ENCODE assay signal across 15 mouse cellular contexts in the genomic region with DNA sequence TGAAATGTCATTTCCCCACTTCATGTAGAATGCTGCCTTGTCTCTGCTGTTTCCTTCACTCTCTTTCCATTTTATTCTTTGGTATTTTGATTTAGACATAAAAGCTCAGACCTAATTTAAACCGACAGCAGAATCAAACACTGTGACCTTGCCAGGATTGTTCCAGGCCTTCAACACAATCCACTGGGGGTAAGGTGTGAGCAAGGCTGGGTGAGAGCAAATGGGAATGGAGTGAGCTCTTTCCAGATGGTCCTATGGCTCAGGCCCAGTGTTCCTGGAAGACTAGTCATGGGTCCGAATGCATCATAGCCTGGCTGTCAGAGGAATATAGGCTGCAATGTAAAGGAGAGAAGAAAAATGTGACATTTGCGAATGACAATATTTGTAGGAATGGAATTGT.
DNase-seq lines count a peak whose midpoint lies in the region; ATAC-seq lines count a peak whose summit lies in the region.
"Had no signal": no experiment of that assay in that cellular context is flagged by ENCODE, and none has a peak within 500 bp of the region (broad histone marks: within the 10 kb centered on the region; RNA-seq: fewer than 3 reads in every experiment).

No protein-coding gene starts in this region.

- no peak for ATAC-seq in megakaryocyte progenitor cell, adult 5-6 weeks (replicated peaks; ENCODE audit: poor library complexity)
- ATAC-seq: activated CD4-positive, CD25-positive, alpha-beta regulatory T cell, adult 4 months; forebrain, embryonic 13.5 days; intestine, embryonic 16.5 days; Patski had no signal

- intact Hi-C loops in left cerebral cortex, postnatal 4 days (cut with DNase I) = no loop called here

- peak; percentile 4 for DNase-seq in cerebellum, adult 8-10 months
- no peak for DNase-seq in cerebellum, adult 11 months
- DNase-seq in left cerebral cortex, postnatal 4 days = peak; percentile 42
- no peak for DNase-seq in left cerebral cortex, adult 8-10 months (ENCODE audit: low spot score in 2 of 2)
- DNase-seq in cerebellum, postnatal 10 days = peak; percentile 78 to 80
- no peak for DNase-seq in testis, postnatal 14 days (ENCODE audit: low spot score)
- DNase-seq: adrenal gland, postnatal 14 days; gastrocnemius, adult 2 months; gastrocnemius, postnatal 25 days; kidney, adult 2 months had no signal

Comparison
In these comparisons a context has a peak if more than half of its experiments do, and no peak if none do; other contexts are left out.
1. DNase-seq: peak in cerebellum, adult 8-10 months (single experiment), left cerebral cortex, postnatal 4 days (single experiment) and cerebellum, postnatal 10 days (2 of 2); none in cerebellum, adult 11 months (single experiment), left cerebral cortex, adult 8-10 months (0 of 2) and testis, postnatal 14 days (single experiment).